Mouse (Mus musculus) CH12.LX (cell line): Measurements from ENCODE around the gene Spag6. TPM values are rescaled to one million over a fixed set of nuclear protein-coding genes. Genes with fewer than 3 reads are reported as not detected.

Source experiments
- DNase-seq: peaks from one replicate; pipeline ENCODE4 v3.0.0-alpha.2; 2013; ENCODE audit errors: extremely low read depth
- H3K27ac ChIP-seq: 2 replicates; pipeline ENCODE4 v1.5.1; 2012; ENCODE audit warnings: low read depth, mild to moderate bottlenecking, control low read depth, moderate library complexity; ENCODE audit not compliant: insufficient read depth
- H3K27me3 ChIP-seq: replicated peaks from 2 replicates; pipeline ENCODE3; 2012; ENCODE audit warnings: inconsistent platforms
- H3K36me3 ChIP-seq, 2 experiments: replicated peaks in 1 of 2; 2 replicates each; pipeline versions ENCODE3 to v1.6.1; 2012; ENCODE audit warnings: inconsistent platforms in 1 of 2, low read length in 1 of 2, mild to moderate bottlenecking in 1 of 2, mixed read lengths in 1 of 2, moderate library complexity in 1 of 2; ENCODE audit not compliant: control insufficient read depth in 1 of 2, insufficient read depth in 1 of 2
- H3K4me1 ChIP-seq, 2 experiments: 2 replicates each; pipeline ENCODE4 v1.6.1; 2012; ENCODE audit warnings: inconsistent platforms in 1 of 2, moderate library complexity in 1 of 2; ENCODE audit not compliant: insufficient read depth in 2 of 2, control insufficient read depth in 1 of 2
- H3K4me2 ChIP-seq: 2 replicates; pipeline ENCODE4 v1.6.1; 2012; ENCODE audit warnings: low read depth, mild to moderate bottlenecking, control low read depth; ENCODE audit not compliant: poor library complexity, insufficient read depth, severe bottlenecking
- H3K4me3 ChIP-seq, 3 experiments: fragments of 150-350 bp in 1 of 3; sonication (generic) in 1 of 3; replicated peaks in 1 of 3; 2 replicates each; pipeline versions ENCODE3 to v1.5.1; 2011 to 2012; ENCODE audit warnings: low read depth in 2 of 3, low read length in 2 of 3, mild to moderate bottlenecking in 2 of 3, moderate library complexity in 2 of 3, control low read depth in 1 of 3, improper control_type of control experiment in 1 of 3, inconsistent platforms in 1 of 3, mixed read lengths in 1 of 3; ENCODE audit not compliant: poor library complexity in 1 of 3
- H3K79me2 ChIP-seq: replicated peaks from 2 replicates; pipeline ENCODE4 v1.6.1; 2012; ENCODE audit warnings: mild to moderate bottlenecking, moderate library complexity; ENCODE audit not compliant: control insufficient read depth, poor library complexity, insufficient read depth, severe bottlenecking; ENCODE audit errors: extremely low read depth
- H3K9ac ChIP-seq: 2 replicates; pipeline ENCODE4 v1.6.1; 2012; ENCODE audit warnings: low read depth, mild to moderate bottlenecking, control low read depth, moderate library complexity; ENCODE audit not compliant: insufficient read depth
- H3K9me3 ChIP-seq: replicated peaks from 2 replicates; pipeline ENCODE3; 2012; ENCODE audit warnings: low read length, inconsistent platforms, mixed read lengths
- ETS1 ChIP-seq: conservative IDR thresholded peaks from 2 replicates; pipeline ENCODE4 v1.6.1; 2012; ENCODE audit warnings: low read depth, mild to moderate bottlenecking, inconsistent platforms, low read length, improper control_type of control experiment, moderate library complexity
- GABPA ChIP-seq: IDR thresholded peaks from 2 replicates; pipeline ENCODE4 v1.6.1; 2012; ENCODE audit warnings: low read depth, low read length, improper control_type of control experiment, inconsistent platforms; ENCODE audit not compliant: insufficient replicate concordance
- MAZ ChIP-seq: IDR thresholded peaks from 2 replicates; pipeline ENCODE4 v1.6.1; 2012; ENCODE audit warnings: low read depth, mild to moderate bottlenecking, inconsistent platforms, low read length, improper control_type of control experiment, moderate library complexity
- MEF2A ChIP-seq: IDR thresholded peaks from 2 replicates; pipeline ENCODE4 v1.6.1; 2014; ENCODE audit warnings: low read depth, mild to moderate bottlenecking, inconsistent platforms, low read length, improper control_type of control experiment, borderline replicate concordance
- NELFE ChIP-seq: IDR thresholded peaks from 2 replicates; pipeline ENCODE4 v1.6.1; 2011; ENCODE audit warnings: low read depth, low read length, improper control_type of control experiment
- PAX5 ChIP-seq: IDR thresholded peaks from 2 replicates; pipeline ENCODE4 v1.6.1; 2012; ENCODE audit warnings: low read length, inconsistent platforms, mixed read lengths
- RAD21 ChIP-seq: IDR thresholded peaks from 2 replicates; pipeline ENCODE4 v1.6.1; 2011; ENCODE audit warnings: low read depth, mild to moderate bottlenecking, low read length, improper control_type of control experiment, moderate library complexity
- USF1 ChIP-seq: IDR thresholded peaks from 2 replicates; pipeline ENCODE4 v1.6.1; 2014; ENCODE audit warnings: low read depth, mild to moderate bottlenecking, inconsistent platforms, low read length, improper control_type of control experiment
- USF2 ChIP-seq: conservative IDR thresholded peaks from 2 replicates; pipeline ENCODE4 v1.6.1; 2011; ENCODE audit warnings: low read depth, low read length, improper control_type of control experiment
- ZMIZ1 ChIP-seq: IDR thresholded peaks from 2 replicates; pipeline ENCODE4 v1.6.1; 2012; ENCODE audit warnings: low read depth, mild to moderate bottlenecking, inconsistent platforms, low read length, improper control_type of control experiment
- ZNF384 ChIP-seq: IDR thresholded peaks from 2 replicates; pipeline ENCODE4 v1.6.1; 2012; ENCODE audit warnings: low read depth, low read length, improper control_type of control experiment, inconsistent platforms
- dilution Hi-C: fragments of 300-500 bp; cut with MboI; formaldehyde crosslinking; loops from 2 replicates; pipeline ENCODE4 v1.14.3; 2020; ENCODE audit warnings: low sequenced_read_pairs; ENCODE audit not compliant: extremely low pct_unique_long_range_greater_than_20kb, extremely low pct_ligation_motif_present
- in situ Hi-C: fragments of 300-500 bp; cut with MboI; formaldehyde crosslinking; loops from 3 replicates; pipeline ENCODE4 v1.14.3; 2019; ENCODE audit warnings: low sequenced_read_pairs, low pct_ligation_motif_present, low pct_unique_long_range_greater_than_20kb, mixed read lengths
- polyA plus RNA-seq: library from polyadenylated mRNA; unstranded; fragments of >175 nt; gene quantifications from 2 replicates; pipeline ENCODE4 v1.2.1, GENCODE M21; 2012; ENCODE audit warnings: low read depth; ENCODE audit not compliant: insufficient read length
- total RNA-seq, 2 experiments: library from RNA; depleted of rRNA; stranded (reverse); fragments of 300-350 nt in 1 of 2; fragments of >200 nt in 1 of 2; gene quantifications; 2 replicates each; pipeline ENCODE4 v1.2.3; 2012 to 2014

Gene Spag6
- total and polyA plus RNA-seq, 3 experiments, result 0.34 TPM; not detected in 2

DNA sequence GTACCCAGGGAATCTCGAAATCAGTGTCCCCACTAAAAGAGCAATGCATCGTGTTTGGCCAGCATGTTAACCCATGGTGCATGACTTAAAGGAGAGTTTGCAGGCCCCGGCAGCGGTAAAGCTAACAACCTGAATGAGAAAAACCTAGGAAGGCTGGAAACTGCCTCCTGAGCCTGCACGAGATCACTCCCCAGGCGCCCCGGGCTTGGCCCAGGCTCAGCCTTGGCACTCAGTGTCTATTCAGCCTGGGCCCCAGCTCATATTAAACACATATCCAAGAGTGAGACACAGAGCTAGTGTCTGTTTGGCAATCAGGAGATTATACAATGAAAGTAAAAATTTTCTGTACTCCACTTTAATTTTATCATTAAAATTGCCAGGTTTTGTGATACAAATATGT lies 87.5 kb downstream of the Spag6 start:
- no peak overlapping the region for H3K9ac ChIP-seq
- in situ Hi-C loops (no loop called here), dilution Hi-C loops (no loop called here)

DNA sequence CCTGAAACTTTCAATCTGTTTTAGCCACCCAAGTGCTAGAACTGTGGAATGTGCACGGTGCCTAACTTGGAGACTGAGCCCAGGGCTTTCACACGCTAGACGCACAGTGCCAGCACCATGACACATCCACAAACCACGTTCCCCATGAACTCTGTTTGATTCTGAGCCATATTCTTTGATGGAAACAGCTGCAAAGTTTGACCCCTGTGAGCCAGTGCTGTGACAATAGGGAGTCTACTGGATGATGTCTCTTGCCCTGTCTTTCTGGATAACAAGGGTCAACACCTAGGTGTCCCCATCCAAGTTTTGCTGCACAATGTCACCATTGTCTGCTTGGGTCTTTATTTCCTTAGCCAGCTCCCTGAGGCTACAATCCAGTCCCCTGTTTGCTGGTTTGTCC lies 100.4 kb downstream of the Spag6 start:
- H3K9me3 ChIP-seq, result no peaks in the 10 kb centered on the region
- H3K79me2 ChIP-seq, result no peaks in the 10 kb centered on the region
- no peak for DNase-seq
- dilution Hi-C loops, result no loop called here
- no peak overlapping the region for H3K27ac ChIP-seq
- in situ Hi-C loops, result no loop called here
- H3K27me3 ChIP-seq, result no peaks in the 10 kb centered on the region
- H3K4me3 ChIP-seq, result no peak overlapping the region
- no peak for TF ChIP-seq PAX5
- H3K4me2 ChIP-seq, result no peak overlapping the region
- no peaks in the 10 kb centered on the region for H3K4me1 ChIP-seq
- H3K9ac ChIP-seq, result no peak overlapping the region
- no peaks in the 10 kb centered on the region for H3K36me3 ChIP-seq

More for the DNA sequence above, 87.5 kb downstream of the Spag6 start:
- Histone ChIP-seq H3K27me3 (no peaks in the 10 kb centered on the region), H3K4me2 (no peak overlapping the region), H3K79me2 (no peaks in the 10 kb centered on the region), H3K4me1 (no peaks in the 10 kb centered on the region), H3K4me3 (no peak overlapping the region), H3K27ac (no peak overlapping the region), H3K9me3 (no peaks in the 10 kb centered on the region), H3K36me3 (no peaks in the 10 kb centered on the region)
- no peak for DNase-seq
- no peak for TF ChIP-seq USF2
- TF ChIP-seq GABPA, result no peak
- TF ChIP-seq RAD21, result no peak
- no peak for TF ChIP-seq MAZ
- TF ChIP-seq ZNF384, result no peak
- TF ChIP-seq USF1, result no peak
- TF ChIP-seq ETS1, result no peak
- TF ChIP-seq NELFE, result no peak

DNA sequence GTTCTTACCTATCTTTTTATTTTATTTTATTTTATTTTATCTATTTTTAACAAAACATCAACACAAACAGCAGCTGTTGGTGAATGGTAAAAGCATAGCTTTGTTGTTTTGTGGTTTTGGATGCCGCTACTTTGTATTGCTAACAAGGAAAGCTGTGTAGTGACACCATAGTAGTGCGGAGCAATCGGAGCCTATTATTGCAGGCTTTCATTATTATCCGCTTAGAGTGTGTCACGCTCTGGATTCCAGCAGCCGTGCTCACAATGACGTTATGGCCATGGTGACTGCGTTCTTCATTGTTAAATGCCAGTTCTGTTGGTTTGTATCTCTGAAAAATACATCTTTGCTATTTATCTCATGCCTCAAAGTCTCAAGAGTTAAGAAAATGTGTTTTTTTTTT lies 103.9 kb downstream of the Spag6 start:
- no peak overlapping the region for H3K4me2 ChIP-seq
- H3K27me3 ChIP-seq, result no peaks in the 10 kb centered on the region
- TF ChIP-seq ZNF384 (no peak), MEF2A (no peak), ZMIZ1 (no peak), USF1 (no peak)
- H3K4me1 ChIP-seq, result no peaks in the 10 kb centered on the region
- no peaks in the 10 kb centered on the region for H3K79me2 ChIP-seq
- no peak overlapping the region for H3K4me3 ChIP-seq
- H3K9ac ChIP-seq, result no peak overlapping the region
- H3K9me3 ChIP-seq, result no peaks in the 10 kb centered on the region
- H3K27ac ChIP-seq, result no peak overlapping the region
- no peak for DNase-seq
- no peaks in the 10 kb centered on the region for H3K36me3 ChIP-seq
- dilution Hi-C loops, result no loop called here
- in situ Hi-C loops, result no loop called here
